ENCODE assay signal across 9 mouse cellular contexts in genomic region chr19:4181892-4182291, GRCm38 (mm10). TPM values are rescaled to one million over a fixed set of nuclear protein-coding genes. Genes with fewer than 3 reads are reported as not detected.
A peak's percentile ranks its signal among the peaks of the same experiment; 100 is the strongest.
DNase-seq lines count a peak whose midpoint lies in the region; ATAC-seq and TF ChIP-seq lines count a peak whose summit lies in the region.
"Had no signal": no experiment of that assay in that cellular context is flagged by ENCODE, and none has a peak within 500 bp of the region (broad histone marks: within the 10 kb centered on the region; RNA-seq: fewer than 3 reads in every experiment).

No protein-coding gene starts in this region.

- no peak for ATAC-seq in forebrain, embryonic 13.5 days
- no peak for ATAC-seq in midbrain, embryonic 14.5 days (ENCODE audit: low FRiP score, low TSS enrichment)
- peak; percentile 81 for ATAC-seq in neutrophil, adult 5-6 weeks (ENCODE audit: extremely low read depth, insufficient number of reproducible peaks, low FRiP score, poor library complexity, severe bottlenecking)

- WGBS in forebrain, embryonic 13.5 days, result 42% methylated on average over 3 of the region's 3 CpGs
- 49% methylated on average over 3 of the region's 3 CpGs for WGBS in forebrain, embryonic 10.5 days
- 43% methylated on average over 3 of the region's 3 CpGs for WGBS in midbrain, embryonic 14.5 days
- WGBS in midbrain, embryonic 10.5 days, result 37% methylated on average over 3 of the region's 3 CpGs

- no peaks in the 10 kb centered on the region for H3K27me3 ChIP-seq in forebrain, embryonic 13.5 days
- peaks cover 1% of the 10 kb centered on the region; the same call in 1 of the 2 replicates for H3K27me3 ChIP-seq in forebrain, embryonic 10.5 days (ENCODE audit: poor library complexity, severe bottlenecking)
- H3K27me3 ChIP-seq in midbrain, embryonic 14.5 days (ENCODE audit: control insufficient read depth, insufficient read depth, low read length), result no peaks in the 10 kb centered on the region
- no peaks in the 10 kb centered on the region for H3K27me3 ChIP-seq in midbrain, embryonic 10.5 days (ENCODE audit: low read depth, poor library complexity, severe bottlenecking)

- H3K9me3 ChIP-seq in forebrain, embryonic 13.5 days (replicated peaks), result no peaks in the 10 kb centered on the region
- no peaks in the 10 kb centered on the region for H3K9me3 ChIP-seq in forebrain, embryonic 10.5 days
- H3K9me3 ChIP-seq in midbrain, embryonic 14.5 days (ENCODE audit: control insufficient read depth, low read length), result no peaks in the 10 kb centered on the region
- H3K9me3 ChIP-seq in midbrain, embryonic 10.5 days (replicated peaks), result no peaks in the 10 kb centered on the region

- TF ChIP-seq POLR2A in cortical plate, adult 2 months (IDR thresholded peaks at IDR 0.05; ENCODE audit: extremely low read depth, insufficient read depth, low read length), result 0 out of 2 replicates have a peak, but pooled peaks have one; percentile 47

- DNase-seq in forebrain, embryonic 10.5 days (ENCODE audit: extremely low spot score, low spot score), result no peak
- DNase-seq in midbrain, embryonic 14.5 days, result peak; percentile 71
- DNase-seq in midbrain, embryonic 10.5 days (ENCODE audit: low spot score), result no peak
- DNase-seq in kidney, postnatal 4 days, result peak; percentile 63 to 73
- no peak for DNase-seq in thymus, postnatal 0 days (ENCODE audit: low spot score)

- H3K4me2 ChIP-seq in forebrain, embryonic 13.5 days, result no peak overlapping the region
- no peak overlapping the region for H3K4me2 ChIP-seq in midbrain, embryonic 14.5 days (ENCODE audit: low read length)

- H3K4me3 ChIP-seq in forebrain, embryonic 13.5 days, result no peak overlapping the region
- no peak overlapping the region for H3K4me3 ChIP-seq in forebrain, embryonic 10.5 days
- no peak overlapping the region for H3K4me3 ChIP-seq in midbrain, embryonic 14.5 days (replicated peaks; ENCODE audit: low read depth, low read length)
- H3K4me3 ChIP-seq in midbrain, embryonic 10.5 days, result no peak overlapping the region
- no peak overlapping the region for H3K4me3 ChIP-seq in cortical plate, adult 2 months (ENCODE audit: insufficient read depth, low read length)
- H3K4me3 ChIP-seq: heart, adult 2 months had no signal

- H3K27ac ChIP-seq in forebrain, embryonic 13.5 days, result no peak overlapping the region
- H3K27ac ChIP-seq in forebrain, embryonic 10.5 days, result no peak overlapping the region
- H3K27ac ChIP-seq in midbrain, embryonic 14.5 days (replicated peaks; ENCODE audit: low read depth, low read length), result no peak overlapping the region
- no peak overlapping the region for H3K27ac ChIP-seq in midbrain, embryonic 10.5 days (replicated peaks)
- no peak overlapping the region for H3K27ac ChIP-seq in cortical plate, adult 2 months (ENCODE audit: insufficient read depth, low read length)
- H3K27ac ChIP-seq: heart, adult 2 months had no signal

- peaks cover 7% of the 10 kb centered on the region for H3K4me1 ChIP-seq in forebrain, embryonic 13.5 days
- peaks cover 30% of the 10 kb centered on the region for H3K4me1 ChIP-seq in forebrain, embryonic 10.5 days
- H3K4me1 ChIP-seq in midbrain, embryonic 14.5 days (ENCODE audit: control insufficient read depth, insufficient read depth, low read length), result no peaks in the 10 kb centered on the region
- H3K4me1 ChIP-seq in midbrain, embryonic 10.5 days, result peaks cover 16% of the 10 kb centered on the region
- H3K4me1 ChIP-seq in cortical plate, adult 2 months (ENCODE audit: control insufficient read depth, insufficient read depth, low read length), result peaks cover 4% of the 10 kb centered on the region

- TF ChIP-seq CTCF in cortical plate, adult 2 months (IDR thresholded peaks at IDR 0.05; ENCODE audit: extremely low read depth, insufficient read depth, low read length), result no peak

- H3K9ac ChIP-seq in forebrain, embryonic 13.5 days, result 0 out of 2 replicates have a peak overlapping the region, but pooled peaks have one; percentile 18
- H3K9ac ChIP-seq in midbrain, embryonic 14.5 days (replicated peaks; ENCODE audit: low read length), result no peak overlapping the region

- no peaks in the 10 kb centered on the region for H3K36me3 ChIP-seq in forebrain, embryonic 13.5 days (ENCODE audit: poor library complexity, severe bottlenecking)
- H3K36me3 ChIP-seq in forebrain, embryonic 10.5 days (replicated peaks), result no peaks in the 10 kb centered on the region
- no peaks in the 10 kb centered on the region for H3K36me3 ChIP-seq in midbrain, embryonic 14.5 days (ENCODE audit: control insufficient read depth, insufficient read depth, low read length)
- H3K36me3 ChIP-seq in midbrain, embryonic 10.5 days, result no peaks in the 10 kb centered on the region

RNA-seq across cellular contexts. Expression of gene Carns1, which starts 6.6 kb away (rescaled TPM):
- 2.4 and 2.5 TPM in 2 replicates for polyA plus RNA-seq in forebrain, embryonic 13.5 days (2015; fragmentation: Nextera tagmentation; extraction: Ambion mirVana)
- polyA plus RNA-seq in forebrain, embryonic 10.5 days (2016; fragmentation: Nextera tagmentation; extraction: Ambion mirVana), result 2.5 TPM in 2 replicates
- polyA plus RNA-seq in midbrain, embryonic 14.5 days (2014; fragmentation: Nextera tagmentation; extraction: Ambion mirVana), result 3.9 and 6.0 TPM in 2 replicates
- polyA plus RNA-seq in midbrain, embryonic 10.5 days (2016; fragmentation: Nextera tagmentation; extraction: Ambion mirVana), result 2.8 and 4.1 TPM in 2 replicates
- polyA plus RNA-seq in cortical plate, adult 2 months (2012; rRNA removed), result 13.4 and 21.4 TPM in 2 replicates
- 95.9 and 99.3 TPM in 2 replicates for total RNA-seq in neutrophil, adult 5-6 weeks (2017)
- polyA plus RNA-seq in thymus, postnatal 0 days (2015; fragmentation: Nextera tagmentation; extraction: Ambion mirVana), result 6.8 and 10.4 TPM in 2 replicates

RNA-seq across cellular contexts. Expression of gene Tbc1d10c, which starts 9.2 kb away (rescaled TPM):
- polyA plus RNA-seq in forebrain, embryonic 13.5 days (2015; fragmentation: Nextera tagmentation; extraction: Ambion mirVana), result 0.77 and 0.82 TPM in 2 replicates
- 0.43 and 0.47 TPM in 2 replicates for polyA plus RNA-seq in forebrain, embryonic 10.5 days (2016; fragmentation: Nextera tagmentation; extraction: Ambion mirVana)
- polyA plus RNA-seq in midbrain, embryonic 14.5 days (2014; fragmentation: Nextera tagmentation; extraction: Ambion mirVana), result 0.54 and 0.94 TPM in 2 replicates
- polyA plus RNA-seq in midbrain, embryonic 10.5 days (2016; fragmentation: Nextera tagmentation; extraction: Ambion mirVana), result 0.85 and 1.2 TPM in 2 replicates
- polyA plus RNA-seq in cortical plate, adult 2 months (2012; rRNA removed), result 2.2 and 2.4 TPM in 2 replicates
- 231 and 269 TPM in 2 replicates for total RNA-seq in neutrophil, adult 5-6 weeks (2017)
- polyA plus RNA-seq in thymus, postnatal 0 days (2015; fragmentation: Nextera tagmentation; extraction: Ambion mirVana), result 322 and 323 TPM in 2 replicates

RNA-seq across cellular contexts. Expression of gene Ppp1ca, which starts 10.0 kb away (rescaled TPM):
- 664 and 700 TPM in 2 replicates for polyA plus RNA-seq in forebrain, embryonic 13.5 days (2015; fragmentation: Nextera tagmentation; extraction: Ambion mirVana)
- polyA plus RNA-seq in forebrain, embryonic 10.5 days (2016; fragmentation: Nextera tagmentation; extraction: Ambion mirVana), result 998 and 1,002 TPM in 2 replicates
- 591 and 597 TPM in 2 replicates for polyA plus RNA-seq in midbrain, embryonic 14.5 days (2014; fragmentation: Nextera tagmentation; extraction: Ambion mirVana)
- polyA plus RNA-seq in midbrain, embryonic 10.5 days (2016; fragmentation: Nextera tagmentation; extraction: Ambion mirVana), result 1,003 and 1,059 TPM in 2 replicates
- 385 and 421 TPM in 2 replicates for polyA plus RNA-seq in cortical plate, adult 2 months (2012; rRNA removed)
- total RNA-seq in neutrophil, adult 5-6 weeks (2017), result 535 and 541 TPM in 2 replicates
- 995 and 1,030 TPM in 2 replicates for polyA plus RNA-seq in thymus, postnatal 0 days (2015; fragmentation: Nextera tagmentation; extraction: Ambion mirVana)

RNA-seq across cellular contexts. Expression of gene Rps6kb2, which starts 18.7 kb away (rescaled TPM):
- polyA plus RNA-seq in forebrain, embryonic 13.5 days (2015; fragmentation: Nextera tagmentation; extraction: Ambion mirVana), result 56.6 and 61.6 TPM in 2 replicates
- 59.7 TPM in 2 replicates for polyA plus RNA-seq in forebrain, embryonic 10.5 days (2016; fragmentation: Nextera tagmentation; extraction: Ambion mirVana)
- polyA plus RNA-seq in midbrain, embryonic 14.5 days (2014; fragmentation: Nextera tagmentation; extraction: Ambion mirVana), result 37.3 and 42.2 TPM in 2 replicates
- polyA plus RNA-seq in midbrain, embryonic 10.5 days (2016; fragmentation: Nextera tagmentation; extraction: Ambion mirVana), result 58.8 and 71.4 TPM in 2 replicates
- polyA plus RNA-seq in cortical plate, adult 2 months (2012; rRNA removed), result 79.5 and 91.7 TPM in 2 replicates
- 34.0 and 45.2 TPM in 2 replicates for total RNA-seq in neutrophil, adult 5-6 weeks (2017)
- 36.4 and 41.8 TPM in 2 replicates for polyA plus RNA-seq in thymus, postnatal 0 days (2015; fragmentation: Nextera tagmentation; extraction: Ambion mirVana)

RNA-seq across cellular contexts. Expression of gene Rad9a, which starts 19.6 kb away (rescaled TPM):
- 28.9 and 34.7 TPM in 2 replicates for polyA plus RNA-seq in forebrain, embryonic 13.5 days (2015; fragmentation: Nextera tagmentation; extraction: Ambion mirVana)
- polyA plus RNA-seq in forebrain, embryonic 10.5 days (2016; fragmentation: Nextera tagmentation; extraction: Ambion mirVana), result 57.4 and 67.1 TPM in 2 replicates
- polyA plus RNA-seq in midbrain, embryonic 14.5 days (2014; fragmentation: Nextera tagmentation; extraction: Ambion mirVana), result 20.3 and 22.7 TPM in 2 replicates
- polyA plus RNA-seq in midbrain, embryonic 10.5 days (2016; fragmentation: Nextera tagmentation; extraction: Ambion mirVana), result 58.9 and 60.3 TPM in 2 replicates
- 17.3 and 18.4 TPM in 2 replicates for polyA plus RNA-seq in cortical plate, adult 2 months (2012; rRNA removed)
- total RNA-seq in neutrophil, adult 5-6 weeks (2017), result 35.1 and 44.3 TPM in 2 replicates
- 29.8 and 33.2 TPM in 2 replicates for polyA plus RNA-seq in thymus, postnatal 0 days (2015; fragmentation: Nextera tagmentation; extraction: Ambion mirVana)

Comparison
In these comparisons a context has a peak if more than half of its experiments do, and no peak if none do; other contexts are left out.
1. DNase-seq: peak in midbrain, embryonic 14.5 days (single experiment) and kidney, postnatal 4 days (2 of 2); none in forebrain, embryonic 10.5 days (single experiment), midbrain, embryonic 10.5 days (single experiment) and thymus, postnatal 0 days (single experiment).
2. RNA of gene Tbc1d10c, which starts 9.2 kb away (polyA plus RNA-seq): 322 to 323 TPM in thymus, postnatal 0 days; 2.2 to 2.4 TPM in cortical plate, adult 2 months, 0.85 to 1.2 TPM in midbrain, embryonic 10.5 days, 0.77 to 0.82 TPM in forebrain, embryonic 13.5 days, 0.54 to 0.94 TPM in midbrain, embryonic 14.5 days and 0.43 to 0.47 TPM in forebrain, embryonic 10.5 days; every median in the first group is over 10 times any median in the second.